Mouse (Mus musculus): Measurements from ENCODE around the gene Rhof. TPM values are rescaled to one million over a fixed set of nuclear protein-coding genes. Genes with fewer than 3 reads are reported as not detected.

Rhof gene
- polyA plus RNA-seq, 1 experiment from 2014 or later = 4.2 TPM

DNA sequence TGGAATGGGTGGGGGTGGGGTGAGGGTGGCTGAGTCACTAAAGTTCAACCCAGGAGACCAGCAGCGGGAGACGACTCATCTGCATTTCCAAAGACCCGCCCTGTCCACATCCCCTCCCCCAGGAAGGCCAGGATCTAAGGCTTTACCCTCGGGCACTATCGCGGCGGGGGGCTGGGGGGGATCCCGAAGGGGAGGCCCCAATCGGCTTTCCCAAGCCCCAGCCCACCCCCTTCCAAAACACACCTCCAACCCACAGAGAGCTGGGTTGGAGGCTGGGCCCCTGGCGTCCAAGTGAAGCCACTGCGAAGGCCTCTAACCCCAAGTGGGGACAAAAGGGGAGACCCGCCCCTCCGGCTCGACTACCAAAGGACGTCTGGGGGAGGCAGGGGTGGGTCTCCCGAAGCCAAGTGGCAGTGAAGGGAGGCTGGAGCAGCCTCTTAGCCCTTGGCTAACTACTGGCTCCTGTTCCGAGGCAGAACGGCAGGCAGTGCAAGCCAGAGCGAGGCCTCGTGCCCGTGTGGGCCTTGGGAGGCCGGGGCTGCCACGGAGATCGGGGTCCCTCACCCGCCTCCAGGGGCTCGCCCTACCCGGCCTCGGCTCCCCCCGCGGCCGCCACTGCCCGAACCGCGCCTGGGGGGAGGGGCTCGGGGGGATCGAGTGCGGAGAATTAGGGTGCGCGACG lies 5.9 kb upstream of the Rhof start:
- Histone ChIP-seq H3K9ac (peak overlapping the region; percentile 100), H3K36me3 (peaks cover 29% of the 10 kb centered on the region), H3K4me1 (replicated peaks) (peaks cover 53% of the 10 kb centered on the region), H3K27me3 (no peaks in the 10 kb centered on the region), H3K27ac (replicated peaks) (peak overlapping the region; percentile 100), H3K4me3 (peak overlapping the region; percentile 95), H3K9me3 (no peaks in the 10 kb centered on the region), H3K4me2 (peak overlapping the region; percentile 100)
- ATAC-seq (ENCODE audit: low read depth) = peak; percentile 4; the same call in 1 of the 2 replicates
- 0% methylated on average over 34 of the region's 40 CpGs for WGBS

DNA sequence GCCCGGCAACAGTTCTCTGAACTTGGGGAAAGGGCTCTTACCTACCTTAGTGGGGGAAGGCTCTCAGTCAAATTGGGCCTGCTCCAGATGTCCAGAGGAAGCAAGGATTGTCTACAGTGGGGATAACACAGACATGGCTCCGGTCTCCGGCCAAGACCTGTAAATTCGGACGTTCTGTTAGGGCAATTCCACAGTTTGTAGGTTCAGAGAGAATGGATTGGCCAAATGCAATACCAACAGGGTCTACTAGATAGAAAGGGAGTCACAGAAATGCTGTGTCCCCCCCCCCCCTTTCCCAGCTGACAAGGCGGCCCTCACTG lies 5.4 kb upstream of the Rhof start:
- no peak for ATAC-seq (ENCODE audit: low read depth)
- no peaks in the 10 kb centered on the region for H3K9me3 ChIP-seq
- peak overlapping the region; percentile 100 for H3K4me2 ChIP-seq
- H3K27me3 ChIP-seq = no peaks in the 10 kb centered on the region
- peaks cover 54% of the 10 kb centered on the region for H3K4me1 ChIP-seq (replicated peaks)
- WGBS = 2% methylated on average over 6 of the region's 6 CpGs
- peak overlapping the region; percentile 100 for H3K9ac ChIP-seq
- H3K4me3 ChIP-seq = peak overlapping the region; percentile 95
- peak overlapping the region; percentile 100 for H3K27ac ChIP-seq (replicated peaks)
- peaks cover 29% of the 10 kb centered on the region for H3K36me3 ChIP-seq

DNA sequence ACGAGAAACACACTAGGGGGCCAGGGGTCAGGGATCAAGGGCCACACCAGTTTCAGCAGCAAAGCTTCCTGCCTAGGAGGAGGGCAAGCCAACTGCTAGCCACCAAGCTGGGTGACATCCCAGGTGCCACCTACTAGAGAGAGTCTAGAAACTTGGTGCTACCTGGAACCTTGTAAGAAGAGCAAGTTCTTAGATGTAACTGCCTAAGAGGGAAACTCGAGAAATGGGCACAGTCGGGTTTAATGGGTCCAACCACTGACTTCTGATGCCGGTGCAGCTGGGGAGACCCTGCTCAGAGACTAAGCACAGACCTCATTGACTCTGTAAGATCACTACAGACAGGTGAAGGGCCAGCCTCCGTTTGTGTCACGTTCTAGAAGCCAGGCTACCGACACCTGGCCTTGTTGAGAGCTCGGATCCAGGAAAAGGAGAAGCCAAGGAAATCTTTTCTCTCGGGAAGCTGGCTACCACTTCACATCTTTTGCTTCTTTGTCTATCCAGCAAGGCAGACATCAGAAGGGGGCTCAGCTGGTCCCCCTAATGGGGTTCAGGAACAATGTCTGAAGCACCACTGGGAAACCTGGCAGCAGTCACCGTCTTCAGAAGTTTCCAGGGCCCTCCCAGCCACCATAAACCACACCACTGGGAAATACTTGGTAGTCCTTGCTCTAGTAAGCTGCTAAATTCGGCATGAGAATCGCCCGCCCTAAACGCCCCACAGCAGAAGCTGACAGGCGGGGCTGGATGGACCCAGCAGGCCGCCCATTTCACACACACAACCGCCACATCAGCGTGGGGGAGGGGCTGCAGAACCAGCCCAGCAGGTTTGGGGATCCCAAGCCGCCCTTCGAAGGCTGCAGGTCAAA lies 4.8 kb upstream of the Rhof start:
- no peak for ATAC-seq (ENCODE audit: low read depth)
- H3K27me3 ChIP-seq = no peaks in the 10 kb centered on the region
- no peaks in the 10 kb centered on the region for H3K9me3 ChIP-seq
- peaks cover 29% of the 10 kb centered on the region for H3K36me3 ChIP-seq
- H3K4me3 ChIP-seq = peak overlapping the region; percentile 95
- H3K4me2 ChIP-seq = peak overlapping the region; percentile 100
- peaks cover 60% of the 10 kb centered on the region for H3K4me1 ChIP-seq (replicated peaks)
- H3K27ac ChIP-seq (replicated peaks) = peak overlapping the region; percentile 100
- WGBS = under 1% methylated on average over 20 of the region's 20 CpGs
- peak overlapping the region; percentile 100 for H3K9ac ChIP-seq

DNA sequence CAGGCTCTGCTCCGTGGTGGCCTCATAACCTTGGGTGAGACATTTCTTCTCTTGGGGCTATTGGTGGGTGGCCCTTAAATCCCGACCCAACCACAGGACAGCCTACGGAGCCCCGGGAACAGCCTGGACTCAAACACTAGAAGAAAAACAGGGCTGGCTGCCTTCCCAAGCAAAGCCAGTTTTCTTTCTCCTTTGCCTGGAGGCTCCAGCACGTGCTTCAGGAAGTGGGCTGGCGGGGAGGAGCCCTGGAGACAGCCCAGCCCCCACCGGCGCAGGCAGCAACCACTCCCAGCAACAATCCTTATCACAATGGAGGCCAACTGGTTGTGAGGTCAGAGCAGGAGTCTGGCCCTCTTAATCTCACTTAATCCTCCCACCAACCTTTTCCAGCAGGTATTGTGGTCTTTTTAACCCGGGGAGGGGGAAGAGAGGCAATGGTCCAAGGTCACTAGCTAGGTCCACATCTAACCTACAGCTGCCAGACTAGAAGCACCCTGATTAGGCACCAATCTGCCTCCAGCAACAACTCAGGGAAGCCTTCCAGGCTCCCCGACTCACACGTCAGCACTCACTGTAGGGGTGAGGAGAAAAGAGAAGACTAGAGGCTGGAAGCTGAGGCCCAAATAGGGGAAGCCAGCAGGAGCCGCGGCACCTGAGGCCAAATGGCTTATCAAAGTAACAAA lies 4.0 kb upstream of the Rhof start:
- Histone ChIP-seq H3K4me3 (peak overlapping the region; percentile 95), H3K9ac (peak overlapping the region; percentile 100), H3K27ac (replicated peaks) (peak overlapping the region; percentile 100), H3K4me2 (peak overlapping the region; percentile 100), H3K4me1 (replicated peaks) (peaks cover 68% of the 10 kb centered on the region), H3K9me3 (no peaks in the 10 kb centered on the region), H3K27me3 (no peaks in the 10 kb centered on the region), H3K36me3 (peaks cover 29% of the 10 kb centered on the region)
- WGBS = 0% methylated on average over 13 of the region's 13 CpGs
- peak; percentile 19; the same call in 1 of the 2 replicates for ATAC-seq (ENCODE audit: low read depth)

DNA sequence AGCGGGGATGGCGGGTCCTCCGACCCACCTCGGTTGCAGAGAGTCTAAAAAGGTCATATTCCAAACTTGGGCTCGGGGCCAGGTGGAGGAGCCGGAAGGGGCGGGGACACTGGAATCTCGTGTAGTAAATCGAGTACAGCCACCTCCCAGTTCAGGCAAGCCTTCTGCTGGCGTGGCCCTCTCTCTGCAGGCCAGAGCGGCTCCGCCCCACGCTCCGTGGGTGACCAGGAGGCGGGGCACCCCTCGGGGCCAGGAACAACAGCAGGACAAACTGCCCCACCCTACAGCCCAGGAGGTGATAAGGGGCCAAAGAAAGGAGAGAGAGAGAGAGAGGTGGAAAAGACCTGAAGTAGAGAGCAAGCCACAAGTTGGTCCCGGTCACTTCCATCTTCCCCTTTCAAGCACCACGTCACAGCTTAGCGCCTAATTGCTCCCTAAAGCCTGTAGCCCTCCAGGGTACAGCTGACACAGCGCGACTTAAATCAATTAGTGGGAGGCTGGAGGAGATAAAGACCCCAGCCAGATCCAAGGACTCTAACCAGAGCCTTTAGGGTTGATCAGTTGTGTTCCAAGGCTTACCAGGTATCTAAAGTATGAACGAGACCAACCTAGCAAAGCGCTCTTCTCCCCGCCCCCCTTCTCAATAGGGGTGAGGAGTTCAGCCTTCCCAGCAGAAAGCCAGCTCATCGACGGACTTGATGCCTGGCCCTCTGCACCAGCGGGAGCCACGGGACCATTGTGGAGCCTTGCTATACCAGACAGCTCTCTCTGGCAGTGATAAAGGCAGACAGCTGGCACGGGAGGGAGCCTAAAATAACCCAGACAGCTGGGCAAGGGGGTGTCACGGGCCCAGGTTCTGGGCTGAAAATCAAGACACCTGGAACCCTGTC lies 3.2 kb upstream of the Rhof start:
- 1% methylated on average over 30 of the region's 30 CpGs for WGBS

DNA sequence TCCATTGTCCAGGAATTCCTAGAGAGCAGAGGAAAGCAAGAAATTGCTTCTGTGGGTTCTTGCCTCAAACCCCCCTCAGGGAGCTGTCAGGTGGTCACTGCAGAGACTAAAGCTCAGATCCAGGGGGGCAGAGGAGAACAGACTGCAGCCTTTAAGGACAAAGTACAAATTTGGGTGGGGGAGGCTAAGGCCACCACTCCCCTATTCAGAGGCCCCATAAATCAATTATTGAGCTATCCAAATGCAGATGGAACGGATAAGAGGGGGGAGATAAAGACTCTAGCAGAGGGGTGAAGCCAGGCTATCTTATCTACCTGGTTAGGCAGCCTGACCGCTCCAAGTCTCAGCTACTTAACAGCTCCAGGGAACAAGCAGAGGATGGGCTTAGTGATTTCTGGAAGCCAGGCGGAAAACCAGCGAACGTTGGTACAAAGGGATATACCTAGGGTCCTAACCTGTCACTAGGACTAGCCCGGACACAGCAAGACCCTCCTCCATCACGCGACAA lies 2.4 kb upstream of the Rhof start:
- Histone ChIP-seq H3K4me1 (replicated peaks) (peaks cover 71% of the 10 kb centered on the region), H3K4me3 (peak overlapping the region; percentile 95), H3K9me3 (no peaks in the 10 kb centered on the region), H3K27me3 (no peaks in the 10 kb centered on the region), H3K4me2 (peak overlapping the region; percentile 100), H3K27ac (replicated peaks) (peak overlapping the region; percentile 100), H3K9ac (peak overlapping the region; percentile 100), H3K36me3 (peaks cover 41% of the 10 kb centered on the region)
- ATAC-seq (ENCODE audit: low read depth) = no peak
- 10% methylated on average over 8 of the region's 8 CpGs for WGBS

More for the DNA sequence above, 3.2 kb upstream of the Rhof start:
- Histone ChIP-seq H3K36me3 (peaks cover 33% of the 10 kb centered on the region), H3K27me3 (no peaks in the 10 kb centered on the region), H3K9ac (peak overlapping the region; percentile 100), H3K27ac (replicated peaks) (peak overlapping the region; percentile 100), H3K4me2 (peak overlapping the region; percentile 100), H3K9me3 (no peaks in the 10 kb centered on the region), H3K4me1 (replicated peaks) (peaks cover 71% of the 10 kb centered on the region), H3K4me3 (peak overlapping the region; percentile 95)
- 0 out of 2 replicates have a peak, but pooled peaks have one; percentile 5 for ATAC-seq (ENCODE audit: low read depth)

DNA sequence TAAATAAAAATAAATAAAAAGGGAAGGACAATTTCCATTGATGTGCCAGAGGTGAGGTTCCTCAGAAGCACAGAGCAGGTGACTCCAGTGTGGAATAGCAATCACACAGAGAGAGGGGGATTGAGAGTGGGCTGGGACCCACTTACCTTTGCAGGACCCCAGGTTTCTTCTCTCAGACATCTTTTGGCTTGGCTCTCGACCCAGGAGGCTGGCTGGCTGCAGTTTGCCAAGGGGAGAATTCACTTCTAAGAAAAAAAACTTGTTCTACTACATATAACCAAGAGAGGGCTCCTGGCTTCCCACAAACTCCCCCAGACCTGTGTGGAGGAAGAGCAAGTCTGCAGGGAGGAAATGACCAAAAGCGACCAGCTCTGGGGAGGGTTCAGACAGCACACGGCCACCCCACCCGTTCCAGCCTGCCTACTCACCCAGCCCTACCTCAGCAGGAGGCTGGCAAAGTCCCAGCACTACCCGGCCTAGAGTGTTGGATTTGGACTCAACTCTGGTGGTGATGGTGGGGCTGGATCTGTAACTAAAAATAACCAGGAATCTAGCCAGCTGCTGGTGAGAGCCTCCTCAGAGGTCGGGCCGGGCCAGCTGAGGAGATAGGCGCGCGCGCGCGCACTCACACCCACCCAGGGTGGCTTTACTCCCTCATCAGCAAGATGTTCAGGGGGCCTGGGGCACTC lies 1.8 kb upstream of the Rhof start:
- Histone ChIP-seq H3K27me3 (no peaks in the 10 kb centered on the region), H3K4me1 (replicated peaks) (peaks cover 71% of the 10 kb centered on the region), H3K4me3 (peak overlapping the region; percentile 95), H3K36me3 (peaks cover 47% of the 10 kb centered on the region), H3K9ac (peak overlapping the region; percentile 100), H3K9me3 (no peaks in the 10 kb centered on the region), H3K27ac (replicated peaks) (peak overlapping the region; percentile 100), H3K4me2 (peak overlapping the region; percentile 100)
- ATAC-seq (ENCODE audit: low read depth) = no peak
- WGBS = 16% methylated on average over 13 of the region's 13 CpGs

DNA sequence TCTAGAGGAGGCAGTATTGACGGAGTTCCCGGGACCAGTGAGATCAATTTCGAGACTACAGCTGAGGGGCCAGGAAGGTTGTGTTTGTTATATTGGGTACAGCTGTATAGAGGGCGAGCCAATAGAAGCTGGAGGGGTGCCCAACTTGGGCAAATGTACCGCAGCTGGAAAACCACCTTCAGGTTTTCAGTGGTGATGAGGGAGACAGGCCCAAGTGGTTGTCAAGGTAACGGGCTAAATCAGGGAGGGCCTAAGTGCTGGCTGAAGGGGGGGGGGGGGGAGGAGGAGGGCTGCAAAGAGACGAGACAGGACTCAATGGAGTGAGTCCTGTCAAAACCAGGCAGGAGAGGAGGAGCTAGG lies 1.3 kb upstream of the Rhof start:
- ATAC-seq (ENCODE audit: low read depth) = no peak
- Histone ChIP-seq H3K4me1 (replicated peaks) (peaks cover 73% of the 10 kb centered on the region), H3K27me3 (no peaks in the 10 kb centered on the region), H3K36me3 (peaks cover 52% of the 10 kb centered on the region), H3K27ac (replicated peaks) (peak overlapping the region; percentile 100), H3K4me2 (peak overlapping the region; percentile 100), H3K4me3 (peak overlapping the region; percentile 95), H3K9me3 (no peaks in the 10 kb centered on the region), H3K9ac (peak overlapping the region; percentile 100)
- 11% methylated on average over 7 of the region's 7 CpGs for WGBS

DNA sequence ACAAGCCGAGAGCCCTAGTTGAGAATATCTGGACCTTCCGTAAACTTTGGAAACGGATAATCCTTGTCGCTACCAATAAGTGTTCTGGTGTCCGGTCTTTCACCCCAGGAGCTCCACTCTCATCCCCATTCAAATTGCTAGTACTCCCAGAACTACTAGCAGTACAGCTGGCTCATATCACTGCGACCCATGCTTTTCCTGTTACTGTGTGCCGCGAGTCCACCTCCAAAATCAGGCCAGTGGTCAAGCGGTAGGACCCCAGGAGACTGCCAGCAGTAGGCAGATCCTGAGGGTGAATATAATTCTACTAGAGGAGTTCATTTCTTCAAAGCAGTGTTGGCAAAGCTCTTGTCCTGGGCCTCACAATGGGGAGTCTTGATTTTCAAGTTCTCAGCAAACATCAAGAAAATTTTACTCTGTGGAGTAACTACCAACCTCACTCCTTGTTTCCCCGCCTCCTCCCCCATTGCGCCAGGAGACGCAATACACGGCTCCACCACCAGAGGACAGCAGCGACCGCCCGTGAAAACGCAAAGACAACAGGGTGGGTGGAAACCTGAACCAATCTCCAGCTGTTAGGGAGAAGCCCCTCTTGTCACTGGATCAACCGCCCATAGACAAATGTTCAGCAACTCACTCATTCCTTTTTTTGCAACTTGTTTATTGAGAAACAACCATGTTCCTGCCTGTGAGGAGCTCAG lies 741 bp upstream of the Rhof start:
- peak overlapping the region; percentile 100 for H3K9ac ChIP-seq

DNA sequence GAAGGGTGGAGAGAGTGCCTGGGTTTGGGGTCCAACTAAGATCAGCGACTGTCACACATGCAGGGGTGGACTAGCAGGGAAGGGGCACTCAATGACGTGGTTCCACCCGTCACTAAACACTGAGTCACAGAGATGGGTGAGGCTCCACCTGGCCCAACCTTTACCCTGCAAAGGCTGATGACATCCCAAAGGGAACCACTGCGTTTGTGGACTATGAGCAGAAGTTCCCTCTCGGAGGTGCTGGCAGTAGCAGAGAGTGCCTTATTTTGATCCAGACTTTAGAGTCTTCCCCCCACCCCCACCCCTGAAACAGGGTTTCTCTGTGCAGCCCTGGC lies 1.7 kb downstream of the Rhof start:
- no peak for ATAC-seq (ENCODE audit: low read depth)
- Histone ChIP-seq H3K9me3 (no peaks in the 10 kb centered on the region), H3K9ac (no peak overlapping the region), H3K4me2 (no peak overlapping the region), H3K4me1 (replicated peaks) (peaks cover 50% of the 10 kb centered on the region), H3K27ac (replicated peaks) (no peak overlapping the region), H3K4me3 (no peak overlapping the region), H3K36me3 (peaks cover 66% of the 10 kb centered on the region), H3K27me3 (no peaks in the 10 kb centered on the region)
- 85% methylated on average over 5 of the region's 5 CpGs for WGBS

More for the DNA sequence above, 741 bp upstream of the Rhof start:
- WGBS = 21% methylated on average over 18 of the region's 18 CpGs
- Histone ChIP-seq H3K36me3 (peaks cover 58% of the 10 kb centered on the region), H3K4me2 (peak overlapping the region; percentile 100), H3K27me3 (no peaks in the 10 kb centered on the region), H3K27ac (replicated peaks) (peak overlapping the region; percentile 100), H3K4me1 (replicated peaks) (peaks cover 75% of the 10 kb centered on the region), H3K9me3 (no peaks in the 10 kb centered on the region), H3K4me3 (peak overlapping the region; percentile 95)
- ATAC-seq (ENCODE audit: low read depth) = no peak

Measured in neural tube, embryonic 13.5 days (tissue).